Mouse (Mus musculus): ENCODE data around the gene Tapt1. TPM values are rescaled to one million over a fixed set of nuclear protein-coding genes. Genes with fewer than 3 reads are reported as not detected.

Tapt1 gene
- total and polyA plus RNA-seq, 2 experiments from 2014 or later: 27.3 to 52.4 TPM

- Histone ChIP-seq H3K4me1 (ENCODE audit: insufficient read depth, low read length) (no peaks in the 10 kb centered on the region), H3K9ac (replicated peaks; ENCODE audit: low read length, poor library complexity, severe bottlenecking) (no peak overlapping the region), H3K4me3 (ENCODE audit: low read depth, low read length) (no peak overlapping the region), H3K27me3 (ENCODE audit: insufficient read depth, low read length) (no peaks in the 10 kb centered on the region), H3K36me3 (ENCODE audit: insufficient read depth, low read length) (peaks cover 5% of the 10 kb centered on the region; the same call in 1 of the 2 replicates), H3K9me3 (ENCODE audit: low read length) (no peaks in the 10 kb centered on the region), H3K27ac (ENCODE audit: low read depth, low read length) (no peak overlapping the region), H3K4me2 (ENCODE audit: low read depth, low read length, poor library complexity, severe bottlenecking) (no peak overlapping the region)
- 92% methylated on average over 5 of the region's 5 CpGs for whole genome bisulfite sequencing
- DNase-seq (ENCODE audit: low spot score): no peak
- no peak for ATAC-seq (ENCODE audit: low FRiP score)
- TF ChIP-seq CTCF (IDR thresholded peaks at IDR 0.05): no peak
Measured at GRCm38 (mm10) chr5:44213391-44213790, 13.0 kb downstream of the Tapt1 start.

GRCm38 (mm10) chr5:44211818-44212465 lies 14.5 kb downstream of the Tapt1 start:
- ATAC-seq (ENCODE audit: low FRiP score) (no peak), DNase-seq (ENCODE audit: low spot score) (no peak)
- H3K27ac ChIP-seq (ENCODE audit: low read depth, low read length): no peak overlapping the region
- H3K27me3 ChIP-seq (ENCODE audit: insufficient read depth, low read length): no peaks in the 10 kb centered on the region
- no peaks in the 10 kb centered on the region; the same call in 1 of the 2 replicates for H3K4me1 ChIP-seq (ENCODE audit: insufficient read depth, low read length)
- H3K4me3 ChIP-seq (ENCODE audit: low read depth, low read length): no peak overlapping the region
- H3K9ac ChIP-seq (replicated peaks; ENCODE audit: low read length, poor library complexity, severe bottlenecking): no peak overlapping the region
- WGBS: 90% methylated on average over 6 of the region's 6 CpGs
- H3K4me2 ChIP-seq (ENCODE audit: low read depth, low read length, poor library complexity, severe bottlenecking): no peak overlapping the region
- peaks cover 5% of the 10 kb centered on the region; the same call in 1 of the 2 replicates for H3K36me3 ChIP-seq (ENCODE audit: insufficient read depth, low read length)
- no peak for TF ChIP-seq CTCF (IDR thresholded peaks at IDR 0.05)
- no peaks in the 10 kb centered on the region for H3K9me3 ChIP-seq (ENCODE audit: low read length)

- H3K9me3 ChIP-seq (ENCODE audit: low read length): no peaks in the 10 kb centered on the region
- DNase-seq (ENCODE audit: low spot score): no peak
- WGBS: 85% methylated on average over 4 of the region's 4 CpGs
Measured at GRCm38 (mm10) chr5:44207286-44207685, 19.1 kb downstream of the Tapt1 start.

GRCm38 (mm10) chr5:44206651-44207050 lies 19.8 kb downstream of the Tapt1 start:
- no peaks in the 10 kb centered on the region for H3K27me3 ChIP-seq (ENCODE audit: insufficient read depth, low read length)
- no peaks in the 10 kb centered on the region for H3K9me3 ChIP-seq (ENCODE audit: low read length)
- ATAC-seq (ENCODE audit: low FRiP score): no peak
- H3K27ac ChIP-seq (ENCODE audit: low read depth, low read length): no peak overlapping the region
- WGBS: 89% methylated on average over 5 of the region's 5 CpGs
- no peak for DNase-seq (ENCODE audit: low spot score)
- no peak overlapping the region for H3K4me2 ChIP-seq (ENCODE audit: low read depth, low read length, poor library complexity, severe bottlenecking)
- H3K4me1 ChIP-seq (ENCODE audit: insufficient read depth, low read length): no peaks in the 10 kb centered on the region; the same call in 1 of the 2 replicates
- TF ChIP-seq CTCF (IDR thresholded peaks at IDR 0.05): no peak
- no peak overlapping the region for H3K9ac ChIP-seq (replicated peaks; ENCODE audit: low read length, poor library complexity, severe bottlenecking)
- no peak overlapping the region for H3K4me3 ChIP-seq (ENCODE audit: low read depth, low read length)
- peaks cover 7% of the 10 kb centered on the region for H3K36me3 ChIP-seq (ENCODE audit: insufficient read depth, low read length)

More at GRCm38 (mm10) chr5:44207286-44207685, 19.1 kb downstream of the Tapt1 start:
- no peak for ATAC-seq (ENCODE audit: low FRiP score)
- H3K27me3 ChIP-seq (ENCODE audit: insufficient read depth, low read length): no peaks in the 10 kb centered on the region
- H3K4me2 ChIP-seq (ENCODE audit: low read depth, low read length, poor library complexity, severe bottlenecking): no peak overlapping the region
- H3K36me3 ChIP-seq (ENCODE audit: insufficient read depth, low read length): peaks cover 7% of the 10 kb centered on the region
- H3K9ac ChIP-seq (replicated peaks; ENCODE audit: low read length, poor library complexity, severe bottlenecking): no peak overlapping the region
- TF ChIP-seq CTCF (IDR thresholded peaks at IDR 0.05): no peak
- H3K4me3 ChIP-seq (ENCODE audit: low read depth, low read length): no peak overlapping the region
- no peaks in the 10 kb centered on the region; the same call in 1 of the 2 replicates for H3K4me1 ChIP-seq (ENCODE audit: insufficient read depth, low read length)
- no peak overlapping the region for H3K27ac ChIP-seq (ENCODE audit: low read depth, low read length)

- peaks cover 7% of the 10 kb centered on the region; the same call in 1 of the 2 replicates for H3K36me3 ChIP-seq (ENCODE audit: insufficient read depth, low read length)
- no peaks in the 10 kb centered on the region for H3K9me3 ChIP-seq (ENCODE audit: low read length)
- no peak overlapping the region for H3K27ac ChIP-seq (ENCODE audit: low read depth, low read length)
- WGBS: 78% methylated on average over 1 of the region's 1 CpGs
- no peaks in the 10 kb centered on the region for H3K27me3 ChIP-seq (ENCODE audit: insufficient read depth, low read length)
- H3K9ac ChIP-seq (replicated peaks; ENCODE audit: low read length, poor library complexity, severe bottlenecking): no peak overlapping the region
- no peak for TF ChIP-seq CTCF (IDR thresholded peaks at IDR 0.05)
- no peak for DNase-seq (ENCODE audit: low spot score)
- ATAC-seq (ENCODE audit: low FRiP score): no peak
- H3K4me1 ChIP-seq (ENCODE audit: insufficient read depth, low read length): no peaks in the 10 kb centered on the region; the same call in 1 of the 2 replicates
- H3K4me2 ChIP-seq (ENCODE audit: low read depth, low read length, poor library complexity, severe bottlenecking): no peak overlapping the region
- H3K4me3 ChIP-seq (ENCODE audit: low read depth, low read length): no peak overlapping the region
Measured at GRCm38 (mm10) chr5:44203410-44203809, 23.0 kb downstream of the Tapt1 start.

- Histone ChIP-seq H3K4me3 (ENCODE audit: low read depth, low read length) (no peak overlapping the region), H3K4me1 (ENCODE audit: insufficient read depth, low read length) (no peaks in the 10 kb centered on the region), H3K27ac (ENCODE audit: low read depth, low read length) (no peak overlapping the region), H3K36me3 (ENCODE audit: insufficient read depth, low read length) (peaks cover 7% of the 10 kb centered on the region; the same call in 1 of the 2 replicates), H3K9ac (replicated peaks; ENCODE audit: low read length, poor library complexity, severe bottlenecking) (no peak overlapping the region), H3K4me2 (ENCODE audit: low read depth, low read length, poor library complexity, severe bottlenecking) (no peak overlapping the region), H3K27me3 (ENCODE audit: insufficient read depth, low read length) (no peaks in the 10 kb centered on the region), H3K9me3 (ENCODE audit: low read length) (no peaks in the 10 kb centered on the region)
- DNase-seq (ENCODE audit: low spot score) (no peak), ATAC-seq (ENCODE audit: low FRiP score) (no peak)
- peak; percentile 52 for TF ChIP-seq CTCF (IDR thresholded peaks at IDR 0.05)
Measured at GRCm38 (mm10) chr5:44201665-44202064, 24.8 kb downstream of the Tapt1 start.
